Mouse (Mus musculus): ENCODE data around the gene Ldlr.
"Not testable (repeated sequence)": the region's sequence is repeated elsewhere in the genome, so short reads cannot be mapped to it uniquely, and the experiment has no call there.

The Ldlr gene

GRCm38 (mm10) chr9:21723377-21724146 lies at the start of gene Ldlr:
TSS of gene Ldlr (plus strand) at chr9:21723483.
- DNase-seq (ENCODE audit: extremely low read depth, low read depth): peak; percentile 96

DNA sequence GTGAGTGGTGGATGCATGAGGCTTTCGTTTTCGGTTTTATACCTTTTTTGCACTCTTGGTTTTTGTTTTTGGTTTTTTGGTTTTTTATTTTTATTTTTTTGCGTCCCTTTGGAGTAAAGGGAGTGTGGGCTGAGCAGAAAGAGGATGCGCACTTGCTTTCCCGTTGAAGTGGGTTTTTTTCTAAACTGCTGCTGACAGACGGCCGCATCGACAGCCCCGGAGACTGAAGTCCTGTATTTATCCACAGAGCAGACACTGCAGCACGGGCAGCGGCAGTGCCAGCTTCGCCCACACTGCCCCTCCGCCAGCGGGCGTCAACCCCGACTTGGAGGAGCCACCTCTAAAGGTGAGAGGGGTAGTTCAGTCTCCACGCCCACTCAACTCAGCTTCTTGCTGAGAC lies 45.6 kb upstream of the Ldlr start:
- DNase-seq (ENCODE audit: extremely low read depth, low read depth): no peak

DNA sequence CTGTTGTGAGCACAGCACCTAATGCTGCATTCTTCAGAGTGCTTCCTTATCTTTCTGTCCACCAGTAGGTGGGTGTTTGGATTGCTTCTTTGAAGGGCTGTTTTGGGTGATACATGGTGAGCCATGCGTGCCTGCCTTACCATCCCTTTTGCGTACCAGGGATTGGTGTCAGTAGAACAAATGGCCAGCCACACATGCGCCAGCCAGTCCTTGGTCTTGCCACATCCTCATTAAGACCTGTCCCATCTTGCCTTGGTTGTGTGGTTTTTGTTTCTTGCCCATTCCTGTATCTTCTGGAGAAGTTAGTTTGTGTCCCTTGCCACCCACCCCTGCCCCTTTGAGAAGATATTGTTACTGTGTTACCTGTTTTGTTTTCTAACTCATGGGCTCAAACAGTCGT lies 42.8 kb upstream of the Ldlr start:
- no peak for DNase-seq (ENCODE audit: extremely low read depth, low read depth)

DNA sequence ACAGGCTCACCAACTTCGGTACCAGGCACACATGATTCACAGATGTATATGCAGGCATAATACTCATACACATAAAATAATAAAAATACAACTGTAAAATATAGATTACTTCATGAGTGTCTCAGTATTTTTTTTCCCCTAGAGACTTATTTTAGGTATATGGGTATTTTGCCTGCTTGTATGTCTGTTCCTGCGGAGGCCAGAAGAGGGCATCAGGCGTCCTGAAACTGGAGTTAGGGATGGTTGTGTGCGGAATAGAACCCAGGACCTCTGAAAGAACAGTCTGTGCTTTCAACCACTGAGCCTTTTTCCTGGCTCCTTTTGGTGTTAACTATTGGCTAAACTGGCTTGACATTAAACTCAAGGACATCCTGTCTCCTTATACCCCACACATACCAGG lies 40.5 kb upstream of the Ldlr start:
- DNase-seq (ENCODE audit: extremely low read depth, low read depth): no peak

DNA sequence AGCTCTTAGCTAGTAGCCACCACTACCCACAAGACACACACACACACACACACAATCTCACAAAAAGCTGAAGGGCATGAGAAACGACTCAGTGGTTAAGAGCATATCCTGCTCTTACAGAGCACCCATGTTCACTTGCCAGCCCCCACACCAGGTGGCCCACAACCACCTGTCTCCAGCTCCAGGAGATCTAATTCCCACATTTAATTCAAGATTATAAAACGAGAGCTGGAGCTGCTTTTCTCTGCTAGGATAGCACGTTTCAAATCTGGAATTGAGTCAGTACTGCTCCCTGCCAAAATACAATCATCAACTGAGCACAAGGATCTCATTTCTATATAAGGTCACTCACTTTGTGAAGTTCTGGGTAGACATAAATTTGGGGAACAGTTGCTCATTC lies 39.4 kb upstream of the Ldlr start:
- DNase-seq (ENCODE audit: extremely low read depth, low read depth): no peak

GRCm38 (mm10) chr9:21688554-21688953 lies 34.7 kb upstream of the Ldlr start:
- DNase-seq (ENCODE audit: extremely low read depth, low read depth): no peak

DNA sequence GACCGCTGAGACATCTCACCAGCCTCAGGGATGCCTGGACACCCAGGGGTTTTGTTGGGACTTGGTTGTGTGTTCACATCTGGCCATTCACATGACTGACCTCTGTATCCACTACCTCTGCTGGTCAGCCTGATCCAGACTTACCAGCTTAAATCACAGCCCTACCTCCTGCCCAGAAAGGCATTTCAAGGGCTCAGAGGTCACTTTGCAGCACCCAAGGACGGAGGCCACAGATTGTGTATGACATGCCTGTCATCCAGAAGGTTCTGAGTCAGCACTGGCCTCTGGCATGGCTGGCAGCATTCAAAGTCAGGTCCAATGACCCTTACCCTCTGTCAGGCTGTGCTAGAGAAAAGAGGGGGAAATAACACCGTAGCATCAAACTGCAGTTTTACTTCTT lies 33.3 kb upstream of the Ldlr start:
- DNase-seq (ENCODE audit: extremely low read depth, low read depth): no peak

- no peak for DNase-seq (ENCODE audit: extremely low read depth, low read depth)
Measured at GRCm38 (mm10) chr9:21691862-21692261, 31.4 kb upstream of the Ldlr start.

DNA sequence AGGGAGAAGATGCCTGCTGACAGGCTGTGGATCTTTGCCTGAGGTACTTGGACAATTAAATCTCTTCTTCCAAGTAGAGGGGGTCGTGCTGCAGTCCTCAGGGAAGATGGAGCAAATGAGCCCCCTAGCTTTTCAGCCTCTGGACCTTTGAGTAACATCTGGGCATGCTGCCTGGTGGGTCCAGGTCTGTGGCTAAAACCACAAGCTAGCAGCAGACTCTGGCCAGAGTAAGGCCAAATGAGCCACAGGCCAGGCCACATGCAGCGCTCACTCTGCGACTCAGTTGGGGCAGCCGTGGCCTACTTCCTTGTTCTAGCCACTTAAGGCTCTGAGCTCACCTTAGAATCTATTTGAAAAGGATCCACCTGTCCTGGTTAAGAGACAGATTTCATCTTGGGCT lies 30.8 kb upstream of the Ldlr start:
- DNase-seq (ENCODE audit: extremely low read depth, low read depth): no peak

GRCm38 (mm10) chr9:21694071-21694470 lies 29.2 kb upstream of the Ldlr start:
- no peak for DNase-seq (ENCODE audit: extremely low read depth, low read depth)

DNA sequence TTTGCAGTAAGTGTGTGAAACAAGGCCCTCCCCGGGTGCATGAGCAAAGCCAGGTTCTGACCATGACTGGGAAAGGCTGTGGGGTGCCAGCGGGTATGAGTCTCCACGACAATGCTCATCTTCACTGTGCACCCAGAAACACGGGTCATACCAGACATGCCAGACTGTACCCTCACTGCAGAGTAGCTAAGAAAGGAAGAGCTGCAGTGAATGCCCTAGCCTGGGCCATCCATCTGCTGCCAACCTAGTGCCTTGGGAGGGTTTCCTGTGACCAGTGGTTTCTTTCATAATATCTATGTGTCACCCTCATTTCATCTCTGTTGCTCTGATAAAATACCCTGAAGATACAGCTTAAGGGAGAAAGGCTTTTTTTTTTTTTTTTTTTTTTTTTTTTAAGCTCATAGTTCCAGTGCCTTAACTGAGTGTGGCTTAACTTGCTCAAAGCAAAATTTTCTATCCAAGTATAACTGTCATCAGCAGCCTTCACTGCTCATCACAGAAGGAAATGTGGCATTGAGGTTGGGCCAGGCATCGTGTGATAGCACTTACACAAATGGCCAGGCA lies 28.0 kb upstream of the Ldlr start:
- DNase-seq (ENCODE audit: extremely low read depth, low read depth): no peak

GRCm38 (mm10) chr9:21697121-21697520 lies 26.2 kb upstream of the Ldlr start:
- DNase-seq (ENCODE audit: extremely low read depth, low read depth): no peak

DNA sequence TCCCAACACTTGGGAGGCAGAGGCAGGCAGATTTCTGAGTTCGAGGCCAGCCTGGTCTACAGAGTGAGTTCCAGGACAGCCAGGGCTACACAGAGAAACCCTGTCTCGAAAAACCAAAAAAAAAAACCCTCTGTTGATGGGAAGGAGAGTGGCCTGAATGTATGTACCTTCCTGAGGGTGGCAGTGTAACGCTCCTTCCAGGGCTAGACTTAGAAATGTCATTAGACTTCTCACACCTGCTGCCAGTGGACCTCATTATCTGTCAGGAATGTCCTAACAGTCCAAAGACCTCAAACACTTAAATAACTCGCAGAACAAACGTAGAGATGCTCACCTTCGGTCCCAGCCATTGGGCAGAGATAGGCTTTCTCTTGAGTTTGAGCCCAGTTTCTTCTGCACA lies 24.0 kb upstream of the Ldlr start:
- not testable (repeated sequence) for DNase-seq (ENCODE audit: extremely low read depth, low read depth)

- DNase-seq (ENCODE audit: extremely low read depth, low read depth): no peak
Measured at GRCm38 (mm10) chr9:21701091-21701490, 22.2 kb upstream of the Ldlr start.

GRCm38 (mm10) chr9:21703494-21703893 lies 19.8 kb upstream of the Ldlr start:
- DNase-seq (ENCODE audit: extremely low read depth, low read depth): no peak

- no peak for DNase-seq (ENCODE audit: extremely low read depth, low read depth)
Measured at GRCm38 (mm10) chr9:21706085-21706484, 17.2 kb upstream of the Ldlr start.

- no peak for DNase-seq (ENCODE audit: extremely low read depth, low read depth)
Measured at GRCm38 (mm10) chr9:21706586-21707265, 16.6 kb upstream of the Ldlr start.

GRCm38 (mm10) chr9:21709340-21709739 lies 13.9 kb upstream of the Ldlr start:
- DNase-seq (ENCODE audit: extremely low read depth, low read depth): no peak

- DNase-seq (ENCODE audit: extremely low read depth, low read depth): peak; percentile 98
Measured at GRCm38 (mm10) chr9:21715298-21715697, 8.0 kb upstream of the Ldlr start.

GRCm38 (mm10) chr9:21717015-21717414 lies 6.3 kb upstream of the Ldlr start:
- DNase-seq (ENCODE audit: extremely low read depth, low read depth): no peak

- no peak for DNase-seq (ENCODE audit: extremely low read depth, low read depth)
Measured at GRCm38 (mm10) chr9:21721036-21721435, 2.2 kb upstream of the Ldlr start.

DNA sequence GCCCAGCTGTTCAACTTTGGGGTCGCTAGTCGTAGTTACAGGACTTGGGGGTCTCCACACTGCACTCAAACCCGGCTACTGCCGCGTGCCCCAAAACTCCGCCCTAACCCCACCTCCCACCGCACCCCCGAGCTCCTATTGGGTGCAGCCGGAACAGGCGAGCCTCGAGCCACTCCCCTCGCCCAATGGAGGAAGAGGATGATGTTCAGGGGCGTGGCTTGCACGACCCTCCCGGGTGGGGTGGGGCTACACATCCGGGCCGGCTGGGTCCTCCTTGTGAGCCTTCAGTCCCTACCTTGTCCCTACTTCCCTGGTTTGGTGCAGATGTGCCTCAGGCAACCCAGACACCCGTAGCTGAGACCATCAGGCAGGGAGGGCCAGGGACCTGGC lies 859 bp downstream of the Ldlr start:
- DNase-seq (ENCODE audit: extremely low read depth, low read depth): peak; percentile 90

Data from MEL-GATA-1-ER (cell line).